Mouse (Mus musculus) lung, embryonic 16.5 days (tissue): ENCODE data around the gene Clca4a. TPM values are rescaled to one million over a fixed set of nuclear protein-coding genes. Genes with fewer than 3 reads are reported as not detected.
"Not testable (repeated sequence)": the region's sequence is repeated elsewhere in the genome, so short reads cannot be mapped to it uniquely, and the experiment has no call there.

Source experiments
- ATAC-seq: fragments of 200-750 bp; cut with Nextera tagmentation; 2 replicates; pipeline ENCODE4 v1.8.0; 2017; ENCODE audit warnings: low read depth, mild to moderate bottlenecking, moderate library complexity
- H3K27ac ChIP-seq: fragments of 300-500 bp; sonication (generic); 2 replicates; pipeline ENCODE4 v1.5.1; 2014; ENCODE audit warnings: mild to moderate bottlenecking, control low read depth, low read length
- H3K27me3 ChIP-seq: fragments of 300-500 bp; sonication (generic); 2 replicates; pipeline ENCODE4 v1.6.1; 2014; ENCODE audit warnings: low read depth, low read length, mixed read lengths; ENCODE audit not compliant: control insufficient read depth, insufficient read depth
- H3K36me3 ChIP-seq: fragments of 300-500 bp; sonication (generic); 2 replicates; pipeline ENCODE4 v1.6.1; 2014; ENCODE audit warnings: low read length; ENCODE audit not compliant: control insufficient read depth, insufficient read depth
- H3K4me1 ChIP-seq: fragments of 300-500 bp; sonication (generic); replicated peaks from 2 replicates; pipeline ENCODE4 v1.6.1; 2014; ENCODE audit warnings: low read length, mixed read lengths; ENCODE audit not compliant: control insufficient read depth, insufficient read depth
- H3K4me2 ChIP-seq: fragments of 300-500 bp; sonication (generic); 2 replicates; pipeline ENCODE4 v1.6.1; 2014; ENCODE audit warnings: low read depth, low read length, control low read depth
- H3K4me3 ChIP-seq: fragments of 300-500 bp; sonication (generic); 2 replicates; pipeline ENCODE4 v1.5.1; 2014; ENCODE audit warnings: mild to moderate bottlenecking, low read length, control low read depth
- H3K9ac ChIP-seq: fragments of 300-500 bp; sonication (generic); 2 replicates; pipeline ENCODE4 v1.6.1; 2014; ENCODE audit warnings: low read length, control low read depth
- H3K9me3 ChIP-seq: fragments of 300-500 bp; sonication (generic); 2 replicates; pipeline ENCODE4 v1.6.1; 2016; ENCODE audit warnings: low read length; ENCODE audit not compliant: control insufficient read depth
- WGBS: fragments of 180-500 bp; shearing (Covaris S2); extraction: QIAGEN DNeasy Blood & Tissue Kit; methylation state at CpG from one replicate; pipeline ENCODE4 v1.1.7; 2014; 5-methylcytosine and 5-hydroxymethylcytosine counted together
- polyA plus RNA-seq: library from polyadenylated mRNA; unstranded; fragments of >200 nt; fragmentation: Nextera tagmentation; extraction: Ambion mirVana; gene quantifications from 2 replicates; pipeline ENCODE4 v1.2.1, GENCODE M21; 2015

Clca4a gene
- polyA plus RNA-seq, 1 experiment from 2014 or later = not detected

DNA sequence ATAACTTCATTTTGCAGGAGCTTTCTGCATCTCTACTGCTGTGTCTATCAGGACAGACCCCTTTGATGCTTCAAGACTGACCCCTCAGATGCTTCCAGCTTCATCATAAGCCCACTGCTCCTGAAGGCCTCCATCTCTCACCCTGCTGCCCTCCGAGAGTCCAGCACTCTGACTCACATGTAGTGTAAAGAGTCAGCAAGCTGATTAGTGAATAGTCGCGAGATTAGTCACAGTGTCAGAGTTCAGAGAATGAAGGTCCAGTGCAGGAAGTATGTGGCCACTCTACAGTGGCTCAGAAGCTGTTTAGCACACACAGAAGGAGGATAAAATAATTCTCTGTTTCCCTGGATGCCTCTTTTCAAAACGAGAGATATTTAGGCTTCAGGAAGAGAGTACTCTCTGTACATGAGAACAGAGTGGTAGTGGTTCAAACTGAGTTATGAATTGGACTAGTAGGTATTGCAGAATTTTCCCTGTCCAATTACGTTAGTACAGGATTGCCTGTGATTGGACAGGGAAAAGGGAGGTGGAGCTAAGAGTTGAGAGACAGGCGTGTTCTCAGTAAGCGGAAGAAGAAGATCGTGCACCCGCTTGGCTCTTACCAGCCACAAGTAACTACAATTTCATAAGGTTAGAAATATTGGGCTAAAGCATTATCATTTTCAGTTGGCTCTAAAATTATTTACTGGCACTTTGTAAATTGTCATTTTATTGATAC, 3.1 kb downstream of the Clca4a start:
- Histone ChIP-seq H3K27me3 (peaks cover 4% of the 10 kb centered on the region; the same call in 1 of the 2 replicates), H3K36me3 (no peaks in the 10 kb centered on the region), H3K4me3 (no peak overlapping the region), H3K4me1 (no peaks in the 10 kb centered on the region), H3K4me2 (no peak overlapping the region), H3K9me3 (no peaks in the 10 kb centered on the region), H3K9ac (no peak overlapping the region), H3K27ac (no peak overlapping the region)
- no peak for ATAC-seq
- 72% methylated on average over 9 of the region's 9 CpGs for WGBS

DNA sequence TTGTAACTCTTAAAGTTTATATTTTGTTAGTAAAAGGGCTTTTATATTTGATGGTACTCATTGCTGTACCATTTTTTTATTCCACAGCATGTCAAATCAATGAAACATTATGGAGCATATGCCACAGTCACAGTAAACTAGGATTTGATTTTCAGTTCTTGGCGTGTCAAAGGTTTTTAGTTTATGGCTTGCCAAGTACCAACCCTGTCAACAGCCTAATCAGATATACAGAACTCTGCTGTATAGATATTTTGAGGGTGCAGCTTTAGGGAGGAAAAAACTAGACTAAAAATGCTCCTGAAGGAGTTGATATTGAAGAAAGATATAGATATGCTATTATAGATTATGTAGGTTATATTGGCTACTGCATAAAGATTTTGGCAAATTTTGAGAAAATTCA, 5.1 kb downstream of the Clca4a start:
- Histone ChIP-seq H3K4me3 (no peak overlapping the region), H3K9me3 (no peaks in the 10 kb centered on the region), H3K9ac (no peak overlapping the region), H3K4me1 (no peaks in the 10 kb centered on the region), H3K27me3 (peaks cover 4% of the 10 kb centered on the region; the same call in 1 of the 2 replicates), H3K36me3 (no peaks in the 10 kb centered on the region), H3K4me2 (no peak overlapping the region), H3K27ac (no peak overlapping the region)
- 71% methylated on average over 1 of the region's 1 CpGs for WGBS
- no peak for ATAC-seq

DNA sequence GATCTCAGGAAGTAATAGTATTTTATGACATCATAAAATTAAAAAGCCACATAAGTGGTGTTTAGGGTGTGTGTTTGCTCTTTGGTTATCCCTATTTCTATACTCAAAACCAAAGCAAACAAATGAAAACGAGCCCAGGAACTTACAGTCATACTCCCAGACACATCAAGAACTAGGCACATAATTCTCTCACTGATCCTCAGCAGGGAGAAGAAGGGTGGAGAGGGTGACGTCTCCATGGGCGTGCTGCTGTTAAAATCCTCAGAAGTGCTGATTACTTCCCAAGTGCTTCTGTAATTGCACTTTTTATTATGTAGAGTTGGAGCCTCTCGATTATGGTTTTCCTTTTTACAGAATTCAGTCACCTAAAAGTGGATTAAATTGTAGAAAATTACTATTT, 8.8 kb downstream of the Clca4a start:
- H3K9me3 ChIP-seq = no peaks in the 10 kb centered on the region
- no peak overlapping the region for H3K4me3 ChIP-seq
- no peaks in the 10 kb centered on the region for H3K36me3 ChIP-seq
- 43% methylated on average over 4 of the region's 4 CpGs for WGBS
- no peak overlapping the region for H3K4me2 ChIP-seq
- ATAC-seq = no peak
- H3K27me3 ChIP-seq = peaks cover 3% of the 10 kb centered on the region; the same call in 1 of the 2 replicates
- H3K4me1 ChIP-seq = no peaks in the 10 kb centered on the region
- no peak overlapping the region for H3K9ac ChIP-seq
- no peak overlapping the region for H3K27ac ChIP-seq

- ATAC-seq = no peak
- no peaks in the 10 kb centered on the region for H3K9me3 ChIP-seq
- no peaks in the 10 kb centered on the region for H3K36me3 ChIP-seq
- H3K4me2 ChIP-seq = no peak overlapping the region
- H3K4me1 ChIP-seq = no peaks in the 10 kb centered on the region
- WGBS = 59% methylated on average over 4 of the region's 4 CpGs
- no peak overlapping the region for H3K9ac ChIP-seq
- H3K27ac ChIP-seq = no peak overlapping the region
- no peaks in the 10 kb centered on the region for H3K27me3 ChIP-seq
- no peak overlapping the region for H3K4me3 ChIP-seq
Measured at GRCm38 (mm10) chr3:144950829-144951228, 24.0 kb downstream of the Clca4a start.

DNA sequence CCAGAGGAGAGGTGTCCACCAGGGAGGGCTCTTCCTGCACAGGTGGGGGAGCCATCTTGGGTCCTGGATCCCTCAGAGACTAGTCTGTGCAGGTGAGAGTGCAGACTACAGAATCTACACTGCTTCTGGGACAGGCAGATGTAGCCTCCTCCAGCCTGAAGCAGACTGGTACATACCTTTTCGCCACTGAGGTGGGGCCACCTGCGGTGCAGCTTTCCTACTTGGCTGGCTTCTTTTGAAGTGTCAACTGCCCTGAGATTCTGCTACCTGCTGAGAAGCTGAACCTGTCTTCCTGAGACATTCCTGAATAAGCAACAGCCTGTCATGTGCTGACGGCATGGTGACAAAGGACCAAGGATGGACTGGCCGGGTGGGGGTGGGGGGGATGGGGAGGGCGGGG, 27.5 kb downstream of the Clca4a start:
- H3K4me1 ChIP-seq, H3K36me3 ChIP-seq, H3K27ac ChIP-seq, H3K4me3 ChIP-seq, ATAC-seq, H3K27me3 ChIP-seq, H3K9me3 ChIP-seq, H3K4me2 ChIP-seq, H3K9ac ChIP-seq: not testable (repeated sequence)
- 30% methylated on average over 5 of the region's 5 CpGs for WGBS

DNA sequence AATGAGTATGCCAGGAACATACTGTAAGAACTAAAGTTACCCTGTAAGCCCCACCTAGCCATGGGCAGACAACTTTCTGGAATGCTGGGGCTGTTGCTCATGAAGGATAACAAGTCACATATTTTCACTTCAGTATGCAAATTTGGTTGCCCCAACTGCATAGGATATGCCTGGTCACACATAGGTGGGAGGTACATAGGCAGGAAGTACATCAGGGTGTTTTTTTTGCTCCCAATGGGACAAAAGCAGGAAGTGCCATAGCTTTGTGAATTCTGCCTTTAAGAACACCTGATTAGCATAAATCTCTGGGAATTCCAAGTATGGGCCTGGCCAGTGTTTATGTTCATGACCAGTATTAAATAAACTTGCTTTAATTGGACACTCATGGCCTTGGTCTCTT, 41.2 kb downstream of the Clca4a start:
- H3K27ac ChIP-seq, H3K36me3 ChIP-seq, H3K4me1 ChIP-seq, H3K9ac ChIP-seq, ATAC-seq, H3K4me2 ChIP-seq, H3K9me3 ChIP-seq, H3K4me3 ChIP-seq, H3K27me3 ChIP-seq: not testable (repeated sequence)

DNA sequence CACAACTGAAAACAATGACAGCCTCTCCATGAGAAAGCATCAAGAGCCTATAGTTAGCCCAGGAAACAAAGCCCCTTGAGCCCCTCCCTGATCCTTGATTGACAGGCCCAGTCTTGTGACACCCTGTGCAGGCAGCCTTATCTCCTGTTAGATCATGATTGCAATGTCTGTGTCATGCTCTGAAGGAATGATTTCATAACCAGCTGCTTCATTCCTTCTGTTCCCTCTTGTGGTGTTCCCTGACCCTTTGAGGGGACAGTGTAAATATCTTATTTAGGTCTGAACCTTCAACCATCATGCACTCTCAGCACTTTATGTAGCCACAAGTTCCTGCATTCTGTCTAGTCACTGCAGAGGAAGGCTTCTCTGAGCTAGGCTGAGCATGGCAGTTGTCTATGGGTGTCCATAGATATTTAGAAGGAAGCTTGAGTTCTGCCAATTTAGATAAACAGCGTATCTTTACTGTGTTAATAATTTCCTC, 41.8 kb downstream of the Clca4a start:
- no peaks in the 10 kb centered on the region for H3K36me3 ChIP-seq
- no peaks in the 10 kb centered on the region for H3K27me3 ChIP-seq
- no peak overlapping the region for H3K27ac ChIP-seq
- H3K9me3 ChIP-seq = no peaks in the 10 kb centered on the region
- H3K4me2 ChIP-seq = no peak overlapping the region
- H3K4me1 ChIP-seq = no peaks in the 10 kb centered on the region
- 98% methylated on average over 1 of the region's 1 CpGs for WGBS
- no peak overlapping the region for H3K9ac ChIP-seq
- no peak overlapping the region for H3K4me3 ChIP-seq
- ATAC-seq = no peak

DNA sequence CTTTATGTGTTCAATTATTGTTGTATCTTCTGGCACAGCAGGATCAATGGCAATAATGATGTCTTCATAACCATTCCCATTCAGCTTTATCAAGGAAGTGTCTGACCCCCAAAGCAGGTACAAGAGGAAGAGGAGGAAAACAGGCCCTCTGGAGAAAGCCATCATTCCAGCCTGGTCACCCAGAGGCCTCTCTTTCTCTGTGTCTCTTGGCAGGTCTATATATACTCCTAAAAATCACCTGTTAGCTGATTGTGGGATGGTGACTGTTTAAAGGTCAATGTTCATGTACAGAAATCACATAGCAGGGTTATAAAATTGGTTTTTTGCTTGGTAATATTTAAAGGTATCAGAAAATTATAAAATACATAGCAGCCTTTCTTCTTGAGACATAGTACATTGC, 42.5 kb downstream of the Clca4a start, which contains the start of gene Clca4b:
TSS of gene Clca4b (minus strand) at position 195 of the 400 bp plus-strand sequence.
- Histone ChIP-seq H3K27ac (no peak within 1 kb of the TSS), H3K27me3 (no peaks in the 10 kb centered on the region), H3K4me3 (no peak within 1 kb of the TSS), H3K4me2 (no peak within 1 kb of the TSS), H3K9me3 (no peaks in the 10 kb centered on the region), H3K36me3 (no peaks in the 10 kb centered on the region), H3K4me1 (no peaks in the 10 kb centered on the region), H3K9ac (no peak within 1 kb of the TSS)
- ATAC-seq = no peak

DNA sequence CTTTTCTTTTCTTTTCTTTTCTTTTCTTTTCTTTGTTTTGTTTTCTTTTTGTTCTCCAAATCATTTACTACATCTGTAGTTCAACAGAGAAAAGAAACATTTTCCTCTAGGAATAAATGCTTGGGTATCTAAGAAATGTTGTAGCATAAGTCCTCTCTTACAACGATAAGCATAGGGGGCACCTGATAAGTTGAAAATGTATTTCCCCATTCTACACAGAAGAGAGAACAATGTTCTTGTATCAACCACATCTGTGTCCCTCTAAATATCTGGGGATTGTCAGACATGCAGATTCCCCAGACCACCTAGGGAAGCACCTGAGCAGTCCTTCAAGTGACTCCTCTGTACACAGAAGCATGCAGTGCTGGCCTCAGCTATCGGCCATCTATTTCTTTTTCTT, 60.8 kb downstream of the Clca4a start:
- WGBS = 90% methylated on average over 2 of the region's 2 CpGs
- no peak overlapping the region for H3K9ac ChIP-seq
- H3K4me2 ChIP-seq = no peak overlapping the region
- no peaks in the 10 kb centered on the region for H3K9me3 ChIP-seq
- H3K4me3 ChIP-seq = no peak overlapping the region
- no peaks in the 10 kb centered on the region for H3K4me1 ChIP-seq
- ATAC-seq = no peak
- no peak overlapping the region for H3K27ac ChIP-seq
- H3K27me3 ChIP-seq = no peaks in the 10 kb centered on the region
- H3K36me3 ChIP-seq = no peaks in the 10 kb centered on the region
